Mouse (Mus musculus) ovary, postnatal 14 days (tissue): ENCODE data around the gene Cd300lg.

Experiments used
- DNase-seq: peaks from one replicate; pipeline ENCODE4 v3.0.0; 2022; ENCODE audit warnings: low spot score

The Cd300lg gene

GRCm38 (mm10) chr11:102096887-102097391, 55.6 kb downstream of the Cd300lg start:
- peak; percentile 59 for DNase-seq

GRCm38 (mm10) chr11:102101219-102101618, 59.9 kb downstream of the Cd300lg start, which contains the start of gene Ppy:
Gene Ppy, minus strand, starts transcription at chr11:102101319.
- DNase-seq = no peak

GRCm38 (mm10) chr11:102102485-102103258, 61.4 kb downstream of the Cd300lg start:
- peak; percentile 59 for DNase-seq
